Mouse (Mus musculus): Measurements from ENCODE around the gene C7. TPM values are rescaled to one million over a fixed set of nuclear protein-coding genes. Genes with fewer than 3 reads are reported as not detected.

The C7 gene
- polyA plus RNA-seq (2021) = not detected

GRCm38 (mm10) chr15:5063635-5064034 lies at the start of gene C7:
Gene C7, minus strand, starts transcription at chr15:5063740.
- ChIA-PET POLR2A (no interaction called here), CTCF (no interaction called here)
- DNase-seq (ENCODE audit: low read depth, low spot score) (no peak), ATAC-seq (no peak)
- TF ChIP-seq CTCF (IDR thresholded peaks at IDR 0.05) = no peak
- H3K27me3 ChIP-seq = peaks cover 16% of the 10 kb centered on the region
- in situ Hi-C loops (cut with MboI; ENCODE audit: low pct_unique_long_range_greater_than_20kb) = no loop called here

GRCm38 (mm10) chr15:5112651-5113050 lies 49.1 kb upstream of the C7 start:
- no peaks in the 10 kb centered on the region for H3K27me3 ChIP-seq
- ChIA-PET POLR2A (no interaction called here), CTCF (no interaction called here)
- DNase-seq (ENCODE audit: low read depth, low spot score) (no peak), ATAC-seq (no peak)
- no peak for TF ChIP-seq CTCF (IDR thresholded peaks at IDR 0.05)
- in situ Hi-C loops (cut with MboI; ENCODE audit: low pct_unique_long_range_greater_than_20kb) = no loop called here

DNA sequence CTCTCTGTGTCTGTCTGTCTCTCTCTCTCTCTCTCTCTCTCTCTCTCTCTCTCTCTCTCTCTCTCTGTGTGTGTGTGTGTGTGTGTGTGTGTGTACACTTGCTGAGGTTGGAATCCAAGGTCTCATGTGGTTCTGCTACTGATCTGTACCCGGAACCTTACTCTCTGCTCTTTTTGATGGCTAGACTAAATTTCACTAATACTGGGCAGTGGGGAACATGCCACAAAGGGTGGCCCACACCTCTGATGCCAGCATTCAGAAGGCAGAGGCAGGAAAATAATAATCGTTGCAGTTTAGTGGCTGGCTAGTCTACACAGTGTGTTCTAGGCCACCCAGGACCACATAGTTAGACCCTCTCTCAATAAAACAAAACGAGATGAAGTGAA lies 45.1 kb upstream of the C7 start:
- ATAC-seq (no peak), DNase-seq (ENCODE audit: low read depth, low spot score) (no peak)
- in situ Hi-C loops (cut with MboI; ENCODE audit: low pct_unique_long_range_greater_than_20kb) = loop anchor here (5.0 to 10.0 kb wide), 2 partner anchors 1051 to 1134 kb away; partner anchors contain the start of gene Fbxo4
- ChIA-PET CTCF (no interaction called here), POLR2A (no interaction called here)
- TF ChIP-seq CTCF (IDR thresholded peaks at IDR 0.05) = no peak
- H3K27me3 ChIP-seq = no peaks in the 10 kb centered on the region

GRCm38 (mm10) chr15:5107686-5108654 lies 44.4 kb upstream of the C7 start, which contains the start of gene Card6:
Gene Card6, minus strand, starts transcription at chr15:5108539.
- DNase-seq (ENCODE audit: low read depth, low spot score) = no peak
- ATAC-seq = no peak
- TF ChIP-seq CTCF (IDR thresholded peaks at IDR 0.05) = no peak
- H3K27me3 ChIP-seq = no peaks in the 10 kb centered on the region
- POLR2A ChIA-PET = no interaction called here
- in situ Hi-C loops (cut with MboI; ENCODE audit: low pct_unique_long_range_greater_than_20kb) = loop anchor here (5.0 to 10.0 kb wide), 2 partner anchors 1051 to 1133 kb away; partner anchors contain the start of gene Fbxo4
- CTCF ChIA-PET = interaction anchor here (1.1 to 1.9 kb wide), 4 partner anchors 11 to 1083 kb away, joined by 3 to 4 read pairs (median 4); no protein-coding TSS in a partner anchor

DNA sequence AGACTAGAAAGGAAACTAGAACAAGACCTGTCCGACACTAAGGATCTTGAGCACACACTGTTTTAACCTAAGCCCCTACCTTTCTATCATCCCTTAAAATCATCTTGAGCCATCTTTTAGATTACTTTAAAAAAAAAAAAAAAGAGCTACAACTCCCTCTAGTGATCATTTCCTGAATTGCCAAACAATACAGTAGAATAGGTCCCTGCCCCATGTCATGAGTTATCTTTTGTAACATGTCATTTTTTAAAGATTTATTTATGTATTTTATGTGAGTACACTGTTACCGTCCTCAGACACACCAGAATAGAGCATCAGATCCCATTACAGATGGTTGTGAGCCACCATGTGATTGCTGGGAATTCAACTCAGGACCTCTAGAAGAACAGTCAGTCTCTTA lies 42.8 kb upstream of the C7 start:
- no peaks in the 10 kb centered on the region for H3K27me3 ChIP-seq
- DNase-seq (ENCODE audit: low read depth, low spot score) = no peak
- ChIA-PET POLR2A (no interaction called here), CTCF (interaction anchor here (0.7 to 1.9 kb wide), 3 partner anchors 9 to 13 kb away, joined by 3 to 5 read pairs (median 4); no protein-coding TSS in a partner anchor)
- in situ Hi-C loops (cut with MboI; ENCODE audit: low pct_unique_long_range_greater_than_20kb) = loop anchor here (5.0 to 10.0 kb wide), 2 partner anchors 1049 to 1131 kb away; partner anchors contain the start of gene Fbxo4
- peak; percentile 62 for ATAC-seq
- peak; percentile 57 for TF ChIP-seq CTCF (IDR thresholded peaks at IDR 0.05)

DNA sequence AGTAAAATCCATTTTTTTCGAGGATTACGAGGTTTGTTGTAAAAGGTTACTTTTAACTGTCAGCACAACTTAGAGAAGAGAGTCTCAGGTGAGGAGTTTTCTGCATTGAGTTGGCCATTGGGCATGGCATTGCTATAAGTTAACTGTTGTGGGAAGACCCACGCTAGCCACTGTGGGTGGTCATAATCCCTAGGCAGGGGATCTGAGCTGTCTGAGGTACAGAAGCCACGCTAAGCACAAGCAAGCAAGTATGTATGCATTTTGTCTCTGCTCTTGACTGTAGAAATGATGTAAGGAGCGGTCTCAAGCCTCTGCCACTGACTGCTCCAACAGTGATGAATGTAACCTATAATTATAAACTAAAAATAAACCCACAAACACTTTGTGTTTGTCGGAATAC lies 42.4 kb upstream of the C7 start:
- ChIA-PET POLR2A (no interaction called here), CTCF (interaction anchor here (0.7 to 1.9 kb wide), 3 partner anchors 9 to 12 kb away, joined by 3 to 5 read pairs (median 4); no protein-coding TSS in a partner anchor)
- no peak for ATAC-seq
- TF ChIP-seq CTCF (IDR thresholded peaks at IDR 0.05) = no peak
- in situ Hi-C loops (cut with MboI; ENCODE audit: low pct_unique_long_range_greater_than_20kb) = loop anchor here (5.0 to 10.0 kb wide), 2 partner anchors 1049 to 1131 kb away; partner anchors contain the start of gene Fbxo4
- DNase-seq (ENCODE audit: low read depth, low spot score) = no peak
- H3K27me3 ChIP-seq = no peaks in the 10 kb centered on the region

DNA sequence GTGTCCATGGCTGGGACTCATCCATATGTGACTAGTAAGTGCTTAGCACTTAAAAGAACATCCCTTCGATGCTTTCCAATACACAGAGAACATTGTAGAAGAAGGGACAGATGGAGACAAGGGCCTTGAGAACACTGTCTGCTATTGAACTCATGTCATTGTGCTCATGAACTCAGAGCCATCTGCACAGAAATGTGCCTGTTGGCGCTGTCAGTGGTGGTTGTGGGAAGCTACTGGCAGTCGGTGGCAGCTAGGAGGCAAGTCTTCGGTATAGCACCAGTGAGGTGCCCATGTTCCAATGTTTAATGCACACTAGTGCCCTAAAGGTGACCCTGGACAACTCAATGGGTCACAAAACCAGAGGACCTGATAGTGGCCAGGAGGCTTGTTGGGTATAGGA lies 38.8 kb upstream of the C7 start:
- POLR2A ChIA-PET = no interaction called here
- no peaks in the 10 kb centered on the region for H3K27me3 ChIP-seq
- in situ Hi-C loops (cut with MboI; ENCODE audit: low pct_unique_long_range_greater_than_20kb) = loop anchor here (10.0 kb wide), 1 partner anchor 1128 kb away; the partner anchor contains the start of gene Fbxo4
- ATAC-seq (no peak), DNase-seq (ENCODE audit: low read depth, low spot score) (no peak)
- no peak for TF ChIP-seq CTCF (IDR thresholded peaks at IDR 0.05)
- CTCF ChIA-PET = interaction anchor here (0.9 kb wide), 1 partner anchor 8 kb away, joined by 3 read pairs; no protein-coding TSS in a partner anchor

DNA sequence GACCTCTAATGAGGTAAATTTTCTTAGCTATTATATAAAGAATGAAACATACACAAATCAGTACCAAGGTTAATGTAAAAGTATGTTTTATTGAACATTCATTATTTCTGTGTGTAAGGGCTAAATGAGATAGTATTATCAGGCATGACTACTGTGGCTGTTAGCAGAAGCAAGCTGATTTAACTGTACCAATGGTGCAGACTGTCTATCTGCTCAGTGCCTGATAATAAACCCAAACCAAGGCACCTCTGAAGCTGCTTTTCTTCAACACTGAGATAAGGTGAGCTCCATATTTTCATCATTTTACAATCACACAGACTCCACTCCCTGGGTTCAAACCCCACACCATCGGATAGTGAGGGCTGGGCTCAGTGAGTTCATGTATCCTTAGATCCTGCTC lies 33.8 kb upstream of the C7 start:
- ChIA-PET POLR2A (no interaction called here), CTCF (interaction anchor here (1.2 kb wide), 1 partner anchor 10 kb away, joined by 4 read pairs; no protein-coding TSS in a partner anchor)
- in situ Hi-C loops (cut with MboI; ENCODE audit: low pct_unique_long_range_greater_than_20kb) = no loop called here

DNA sequence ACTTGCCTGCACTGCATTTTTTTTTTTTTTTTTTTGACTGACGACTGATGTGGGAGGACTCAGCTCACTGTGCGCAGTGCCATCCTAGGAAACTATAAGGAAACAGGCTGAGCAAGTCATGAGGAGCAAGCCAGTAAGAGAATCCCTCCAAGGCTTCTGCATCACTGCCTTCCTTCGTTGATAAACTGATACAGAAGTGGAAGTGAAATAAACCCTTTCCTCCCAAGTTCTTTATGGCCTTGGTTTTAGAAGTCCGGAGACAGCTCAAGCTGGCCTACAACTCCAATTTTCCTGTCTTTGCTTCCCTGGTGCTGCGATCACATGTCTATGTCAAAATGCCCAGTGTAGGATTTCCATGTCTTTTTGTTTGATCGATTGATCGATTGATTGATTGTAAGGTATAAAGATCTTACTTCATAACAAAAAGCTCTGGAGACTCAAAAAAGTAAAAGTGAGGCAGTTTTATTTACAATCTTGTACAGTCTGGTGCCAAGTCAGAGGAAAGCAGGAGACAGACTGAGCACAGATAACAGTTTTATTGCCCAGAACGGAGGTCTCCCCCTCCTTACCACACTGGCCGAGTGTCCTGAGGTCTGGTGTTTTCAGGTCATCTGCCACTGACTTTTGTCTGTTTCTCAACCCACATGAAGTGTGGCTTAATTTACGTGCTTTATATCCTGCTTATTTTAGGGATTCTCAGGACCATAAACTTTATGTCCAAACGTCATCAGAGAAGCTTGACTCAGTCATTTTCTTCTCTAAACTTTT lies 32.2 kb upstream of the C7 start:
- in situ Hi-C loops (cut with MboI; ENCODE audit: low pct_unique_long_range_greater_than_20kb) = no loop called here
- DNase-seq (ENCODE audit: low read depth, low spot score) (no peak), ATAC-seq (no peak)
- CTCF ChIA-PET = no interaction called here
- no peak for TF ChIP-seq CTCF (IDR thresholded peaks at IDR 0.05)
- H3K27me3 ChIP-seq = peaks cover 6% of the 10 kb centered on the region
- POLR2A ChIA-PET = interaction anchor here (0.6 kb wide), 1 partner anchor 1028 kb away, joined by 4 read pairs; no protein-coding TSS in a partner anchor

More for the DNA sequence above, 33.8 kb upstream of the C7 start:
- DNase-seq (ENCODE audit: low read depth, low spot score) (no peak), ATAC-seq (no peak)
- no peak for TF ChIP-seq CTCF (IDR thresholded peaks at IDR 0.05)
- H3K27me3 ChIP-seq = peaks cover 6% of the 10 kb centered on the region

- CTCF ChIA-PET = no interaction called here
- POLR2A ChIA-PET = no interaction called here
- ATAC-seq (no peak), DNase-seq (ENCODE audit: low read depth, low spot score) (no peak)
- no peak for TF ChIP-seq CTCF (IDR thresholded peaks at IDR 0.05)
- in situ Hi-C loops (cut with MboI; ENCODE audit: low pct_unique_long_range_greater_than_20kb) = no loop called here
- peaks cover 2% of the 10 kb centered on the region for H3K27me3 ChIP-seq
These were observed 26.6 kb upstream of the C7 start for GRCm38 (mm10) chr15:5090131-5090530.
